Mouse (Mus musculus) inflammation-experienced regulatory T-cells (primary cell): ENCODE measurements around the gene Tspo2. TPM values are rescaled to one million over a fixed set of nuclear protein-coding genes. Genes with fewer than 3 reads are reported as not detected.

Experiments used
- polyA plus RNA-seq, 2 experiments: library from polyadenylated mRNA; unstranded; fragments of 100-300 nt; shearing (Covaris generic); gene quantifications; one replicate each; pipeline ENCODE4 v1.2.1; 2017

The Tspo2 gene
- polyA plus RNA-seq = 1 to 10 TPM in 1 of 2 experiments, under 1 TPM in 1; 0.24 to 9.0 TPM

DNA sequence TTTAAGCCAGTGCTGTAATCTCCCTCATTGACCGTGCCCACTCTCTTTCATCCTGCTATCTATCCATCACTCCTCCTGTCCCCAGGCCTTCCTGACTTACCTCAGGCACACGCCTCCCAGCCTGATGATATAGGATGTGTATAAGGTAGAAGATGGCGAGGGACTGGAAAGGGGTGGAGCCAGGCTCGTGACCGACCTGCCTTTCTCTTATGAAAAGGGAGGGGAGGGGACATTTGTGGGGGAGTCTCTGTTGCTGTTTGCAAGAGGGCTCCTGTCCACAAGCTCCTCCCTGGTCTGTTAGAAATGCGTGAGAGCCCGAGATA lies at the start of gene Tspo2:
Tspo2 (minus strand) TSS at position 170 of the 323 bp plus-strand sequence.

GRCm38 (mm10) chr17:48454688-48455087 lies 3.4 kb upstream of the Tspo2 start, which contains the start of gene Unc5cl:
Unc5cl (plus strand) TSS chr17:48454901.

GRCm38 (mm10) chr17:48432158-48432980 lies 19.0 kb downstream of the Tspo2 start, which contains the start of gene Apobec2:
Apobec2 (minus strand) TSS chr17:48432930.

DNA sequence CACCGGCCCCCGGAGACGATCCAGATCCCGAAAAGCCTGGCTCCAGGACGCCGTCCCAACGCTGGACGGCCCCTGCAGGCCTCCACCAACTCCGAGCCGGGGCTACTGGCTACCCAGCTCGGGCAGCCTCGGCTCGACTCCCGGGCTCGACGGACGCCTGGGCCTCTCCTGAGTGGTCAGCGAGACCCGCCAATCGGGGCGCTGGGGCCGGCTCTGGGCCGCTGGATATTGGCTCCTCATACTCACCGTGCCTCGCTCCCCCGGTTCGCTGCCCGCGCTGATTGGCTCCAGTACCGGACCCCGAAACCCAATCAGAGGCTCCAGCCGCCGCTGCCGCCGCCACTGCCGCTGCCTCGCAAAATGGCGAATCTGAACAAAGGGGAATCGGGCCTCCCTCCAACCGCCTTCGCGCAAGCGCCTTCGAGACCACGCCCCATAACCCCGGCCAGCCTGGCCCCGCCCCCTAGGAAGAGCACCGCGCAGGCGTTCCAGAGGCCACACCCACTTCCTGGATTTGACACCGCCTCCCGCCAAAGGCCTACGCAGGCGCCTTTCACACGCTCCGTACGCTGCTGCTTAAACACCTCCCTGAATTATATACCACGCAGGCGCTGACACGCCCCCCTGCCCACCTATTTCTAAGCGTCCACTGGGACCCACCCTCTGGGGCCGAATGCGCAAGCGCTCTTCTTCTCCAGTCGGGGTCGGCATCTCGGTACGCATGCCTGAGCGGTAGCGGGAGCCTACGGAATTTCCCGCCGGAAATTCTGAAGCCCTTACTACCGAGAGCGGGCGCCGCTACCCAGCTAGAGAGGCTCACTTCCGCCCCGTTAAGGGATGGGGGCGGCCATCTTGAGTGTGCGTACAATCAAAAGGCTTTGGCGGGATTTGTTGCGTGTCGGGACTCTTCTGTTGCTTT lies 41.7 kb downstream of the Tspo2 start, which contains the start of the genes Nfya and Oard1:
Nfya (minus strand) TSS at position 527 of the 919 bp plus-strand sequence.
Oard1 (plus strand) TSS at position 635 of the 919 bp plus-strand sequence.

Other genes with a start within 250 kb of the Tspo2 start
- under 1 TPM; 0.07 to 0.64 TPM for gene Trem1, start 218.8 kb downstream of the Tspo2 start, polyA plus RNA-seq
- not detected for gene Trem3, start 203.7 kb downstream of the Tspo2 start, polyA plus RNA-seq
- 1 to 10 TPM in 1 of 2 experiments, under 1 TPM in 1; 0.43 to 6.5 TPM for gene Treml4, start 187.2 kb downstream of the Tspo2 start, polyA plus RNA-seq
- 10 to 100 TPM; 16.9 to 21.4 TPM for gene Treml2, start 152.0 kb downstream of the Tspo2 start, polyA plus RNA-seq
- gene B430306N03Rik, start 135.4 kb downstream of the Tspo2 start, polyA plus RNA-seq = 10 to 100 TPM in 1 of 2 experiments, 1 to 10 TPM in 1; 2.7 to 11.0 TPM
- not detected for gene Trem2, start 105.1 kb downstream of the Tspo2 start, polyA plus RNA-seq
- gene Treml1, start 91.6 kb downstream of the Tspo2 start, polyA plus RNA-seq = 1 to 10 TPM in 1 of 2 experiments, under 1 TPM in 1; 0.25 to 1.2 TPM
- 1 to 10 TPM; 5.1 to 5.5 TPM for gene Nfya, start 41.6 kb downstream of the Tspo2 start, polyA plus RNA-seq
- 10 to 100 TPM; 70.0 to 82.8 TPM for gene Oard1, start 41.5 kb downstream of the Tspo2 start, polyA plus RNA-seq
- 1 to 10 TPM; 3.0 to 8.1 TPM for gene Apobec2, start 18.6 kb downstream of the Tspo2 start, polyA plus RNA-seq
- 10 to 100 TPM; 24.2 to 36.8 TPM for gene Unc5cl, start 3.4 kb upstream of the Tspo2 start, polyA plus RNA-seq